ENCODE assay signal across 23 mouse cellular contexts in genomic region chr4:139005214-139005613, GRCm38 (mm10). TPM values are rescaled to one million over a fixed set of nuclear protein-coding genes. Genes with fewer than 3 reads are reported as not detected.
DNase-seq lines count a peak whose midpoint lies in the region; ATAC-seq lines count a peak whose summit lies in the region.
"Had no signal": no experiment of that assay in that cellular context is flagged by ENCODE, and none has a peak within 500 bp of the region (broad histone marks: within the 10 kb centered on the region; RNA-seq: fewer than 3 reads in every experiment).

No protein-coding gene starts in this region.

- peak overlapping the region; percentile 48; the same call in 1 of the 2 replicates for H3K27ac ChIP-seq in hindbrain, embryonic 13.5 days
- H3K27ac ChIP-seq in hindbrain, embryonic 14.5 days, result no peak overlapping the region
- peak overlapping the region; percentile 18; the same call in 1 of the 2 replicates for H3K27ac ChIP-seq in neural tube, embryonic 13.5 days (replicated peaks)
- no peak overlapping the region for H3K27ac ChIP-seq in neural tube, embryonic 14.5 days (ENCODE audit: low read depth, low read length)
- H3K27ac ChIP-seq in forebrain, embryonic 11.5 days (ENCODE audit: low read depth, low read length), result no peak overlapping the region
- H3K27ac ChIP-seq: embryonic facial prominence, embryonic 15.5 days; forebrain, embryonic 10.5 days; forebrain, embryonic 15.5 days; heart, embryonic 10.5 days had no signal

- ATAC-seq in hindbrain, embryonic 13.5 days (ENCODE audit: low FRiP score), result 0 out of 2 replicates have a peak, but pooled peaks have one; percentile 27
- ATAC-seq in hindbrain, embryonic 14.5 days (ENCODE audit: low FRiP score), result no peak
- ATAC-seq in neural tube, embryonic 13.5 days (ENCODE audit: low read depth), result 0 out of 2 replicates have a peak, but pooled peaks have one; percentile 32
- ATAC-seq in neural tube, embryonic 14.5 days (ENCODE audit: low read depth), result peak; percentile 58; the same call in 1 of the 2 replicates
- no peak for ATAC-seq in forebrain, embryonic 11.5 days (replicated peaks; ENCODE audit: low FRiP score)
- ATAC-seq: forebrain, embryonic 15.5 days; inflammation-experienced regulatory T-cells, adult 6 months; intestine, postnatal 0 days had no signal

- H3K9ac ChIP-seq in hindbrain, embryonic 13.5 days, result no peak overlapping the region
- no peak overlapping the region for H3K9ac ChIP-seq in hindbrain, embryonic 14.5 days
- no peak overlapping the region for H3K9ac ChIP-seq in neural tube, embryonic 13.5 days
- no peak overlapping the region for H3K9ac ChIP-seq in neural tube, embryonic 14.5 days (replicated peaks; ENCODE audit: low read depth, low read length)
- H3K9ac ChIP-seq in forebrain, embryonic 11.5 days (ENCODE audit: low read length), result no peak overlapping the region
- H3K9ac ChIP-seq: embryonic facial prominence, embryonic 15.5 days; forebrain, embryonic 15.5 days had no signal

- no peak for DNase-seq in hindbrain, embryonic 14.5 days (ENCODE audit: low spot score)
- DNase-seq in neural tube, embryonic 10.5 days (ENCODE audit: extremely low spot score, low spot score), result no peak
- DNase-seq in forebrain, embryonic 11.5 days (ENCODE audit: low spot score), result no peak
- DNase-seq in spleen, postnatal 14 days (ENCODE audit: low spot score in 2 of 2), result no peak
- DNase-seq: adrenal gland, postnatal 10 days; cerebellum, adult 11-12 months; cerebellum, adult 9-11 months; cerebellum, postnatal 36 days; gastrocnemius, postnatal 10 days; heart, adult 18-20 months; heart, postnatal 10 days; heart, postnatal 4 days had no signal

- H3K4me2 ChIP-seq in hindbrain, embryonic 13.5 days, result no peak overlapping the region
- H3K4me2 ChIP-seq in hindbrain, embryonic 14.5 days (replicated peaks), result no peak overlapping the region
- no peak overlapping the region for H3K4me2 ChIP-seq in neural tube, embryonic 13.5 days
- H3K4me2 ChIP-seq in neural tube, embryonic 14.5 days (ENCODE audit: low read depth, low read length), result no peak overlapping the region
- H3K4me2 ChIP-seq in forebrain, embryonic 11.5 days (ENCODE audit: low read depth, low read length, severe bottlenecking), result no peak overlapping the region
- H3K4me2 ChIP-seq: embryonic facial prominence, embryonic 15.5 days; forebrain, embryonic 15.5 days had no signal

- peaks cover 25% of the 10 kb centered on the region for H3K4me1 ChIP-seq in hindbrain, embryonic 13.5 days (replicated peaks)
- peaks cover 8% of the 10 kb centered on the region for H3K4me1 ChIP-seq in hindbrain, embryonic 14.5 days (replicated peaks; ENCODE audit: control insufficient read depth, insufficient read depth, low read length)
- H3K4me1 ChIP-seq in neural tube, embryonic 13.5 days (replicated peaks), result peaks cover 15% of the 10 kb centered on the region
- 0 out of 2 replicates have a peak, but pooled peaks cover 7% of the 10 kb centered on the region for H3K4me1 ChIP-seq in neural tube, embryonic 14.5 days (ENCODE audit: control insufficient read depth, insufficient read depth, low read length)
- H3K4me1 ChIP-seq in forebrain, embryonic 11.5 days (replicated peaks; ENCODE audit: control insufficient read depth, insufficient read depth, low read length), result no peaks in the 10 kb centered on the region
- H3K4me1 ChIP-seq: embryonic facial prominence, embryonic 15.5 days; forebrain, embryonic 15.5 days had no signal

- WGBS in hindbrain, embryonic 13.5 days, result 62% methylated on average over 5 of the region's 6 CpGs
- 36% methylated on average over 6 of the region's 6 CpGs for WGBS in hindbrain, embryonic 14.5 days
- WGBS in neural tube, embryonic 13.5 days, result 52% methylated on average over 6 of the region's 6 CpGs
- 30% methylated on average over 6 of the region's 6 CpGs for WGBS in neural tube, embryonic 14.5 days
- WGBS in forebrain, embryonic 11.5 days, result 81% methylated on average over 5 of the region's 6 CpGs

- H3K9me3 ChIP-seq in hindbrain, embryonic 13.5 days, result no peaks in the 10 kb centered on the region
- no peaks in the 10 kb centered on the region for H3K9me3 ChIP-seq in hindbrain, embryonic 14.5 days (ENCODE audit: control insufficient read depth, low read length)
- no peaks in the 10 kb centered on the region for H3K9me3 ChIP-seq in neural tube, embryonic 13.5 days
- H3K9me3 ChIP-seq in neural tube, embryonic 14.5 days (ENCODE audit: control insufficient read depth, low read length), result no peaks in the 10 kb centered on the region
- H3K9me3 ChIP-seq in forebrain, embryonic 11.5 days (ENCODE audit: control insufficient read depth, low read length), result no peaks in the 10 kb centered on the region
- H3K9me3 ChIP-seq: embryonic facial prominence, embryonic 15.5 days; forebrain, embryonic 10.5 days; forebrain, embryonic 15.5 days; heart, embryonic 10.5 days had no signal

- H3K36me3 ChIP-seq in hindbrain, embryonic 13.5 days, result no peaks in the 10 kb centered on the region
- no peaks in the 10 kb centered on the region for H3K36me3 ChIP-seq in hindbrain, embryonic 14.5 days (replicated peaks; ENCODE audit: control insufficient read depth, insufficient read depth)
- no peaks in the 10 kb centered on the region for H3K36me3 ChIP-seq in neural tube, embryonic 13.5 days
- no peaks in the 10 kb centered on the region for H3K36me3 ChIP-seq in neural tube, embryonic 14.5 days (ENCODE audit: control insufficient read depth, insufficient read depth, low read length)
- H3K36me3 ChIP-seq in forebrain, embryonic 11.5 days (ENCODE audit: control insufficient read depth, insufficient read depth, low read length), result no peaks in the 10 kb centered on the region
- H3K36me3 ChIP-seq: embryonic facial prominence, embryonic 15.5 days; forebrain, embryonic 10.5 days; forebrain, embryonic 15.5 days; heart, embryonic 10.5 days had no signal

- H3K27me3 ChIP-seq in hindbrain, embryonic 13.5 days, result peaks cover 5% of the 10 kb centered on the region; the same call in 1 of the 2 replicates
- H3K27me3 ChIP-seq in hindbrain, embryonic 14.5 days (ENCODE audit: control insufficient read depth, insufficient read depth, low read length), result no peaks in the 10 kb centered on the region
- no peaks in the 10 kb centered on the region for H3K27me3 ChIP-seq in neural tube, embryonic 13.5 days
- H3K27me3 ChIP-seq in neural tube, embryonic 14.5 days (ENCODE audit: control insufficient read depth, insufficient read depth, low read length), result no peaks in the 10 kb centered on the region
- H3K27me3 ChIP-seq in forebrain, embryonic 11.5 days (ENCODE audit: control insufficient read depth, insufficient read depth, low read length), result no peaks in the 10 kb centered on the region
- H3K27me3 ChIP-seq: embryonic facial prominence, embryonic 15.5 days; forebrain, embryonic 15.5 days had no signal

- H3K4me3 ChIP-seq in hindbrain, embryonic 13.5 days, result no peak overlapping the region
- no peak overlapping the region for H3K4me3 ChIP-seq in hindbrain, embryonic 14.5 days (replicated peaks; ENCODE audit: low read length)
- no peak overlapping the region for H3K4me3 ChIP-seq in neural tube, embryonic 13.5 days
- H3K4me3 ChIP-seq in neural tube, embryonic 14.5 days (ENCODE audit: low read depth, low read length), result no peak overlapping the region
- no peak overlapping the region for H3K4me3 ChIP-seq in forebrain, embryonic 11.5 days (ENCODE audit: low read depth, low read length)
- H3K4me3 ChIP-seq: embryonic facial prominence, embryonic 15.5 days; erythroblast, embryonic 14.5 days; forebrain, embryonic 10.5 days; forebrain, embryonic 15.5 days; heart, embryonic 10.5 days had no signal

RNA-seq across cellular contexts. Expression of gene Tmco4, which starts 32.5 kb away (rescaled TPM):
- 0.89 and 1.3 TPM in 2 replicates for polyA plus RNA-seq in hindbrain, embryonic 13.5 days (2015; fragmentation: Nextera tagmentation; extraction: Ambion mirVana)
- polyA plus RNA-seq in hindbrain, embryonic 14.5 days (2014; fragmentation: Nextera tagmentation; extraction: Ambion mirVana), result 0.63 and 1.3 TPM in 2 replicates
- polyA plus RNA-seq in neural tube, embryonic 13.5 days (2015; fragmentation: Nextera tagmentation; extraction: Ambion mirVana), result 0.80 and 1.2 TPM in 2 replicates
- polyA plus RNA-seq in neural tube, embryonic 14.5 days (2014; fragmentation: Nextera tagmentation; extraction: Ambion mirVana), result 1.1 TPM in 2 replicates
- 0.77 and 0.96 TPM in 2 replicates for polyA plus RNA-seq in forebrain, embryonic 11.5 days (2014; fragmentation: Nextera tagmentation; extraction: Ambion mirVana)

RNA-seq across cellular contexts. Expression of gene Rnf186, which starts 38.3 kb away (rescaled TPM):
- polyA plus RNA-seq in hindbrain, embryonic 13.5 days (2015; fragmentation: Nextera tagmentation; extraction: Ambion mirVana), result not detected in 2 replicates
- not detected in 2 replicates for polyA plus RNA-seq in hindbrain, embryonic 14.5 days (2014; fragmentation: Nextera tagmentation; extraction: Ambion mirVana)
- not detected in 2 replicates for polyA plus RNA-seq in neural tube, embryonic 13.5 days (2015; fragmentation: Nextera tagmentation; extraction: Ambion mirVana)
- not detected in 2 replicates for polyA plus RNA-seq in neural tube, embryonic 14.5 days (2014; fragmentation: Nextera tagmentation; extraction: Ambion mirVana)
- not detected in 2 replicates for polyA plus RNA-seq in forebrain, embryonic 11.5 days (2014; fragmentation: Nextera tagmentation; extraction: Ambion mirVana)
- polyA plus RNA-seq: erythroblast, embryonic 14.5 days; forebrain, embryonic 10.5 days; forebrain, embryonic 15.5 days; heart, embryonic 14.5 days; inflammation-experienced regulatory T-cells, adult 6 months had no signal

Comparison
In these comparisons a context has a peak if more than half of its experiments do, and no peak if none do; other contexts are left out.
1. ATAC-seq: peak in hindbrain, embryonic 13.5 days (single experiment), neural tube, embryonic 13.5 days (single experiment) and neural tube, embryonic 14.5 days (single experiment); none in hindbrain, embryonic 14.5 days (single experiment) and forebrain, embryonic 11.5 days (single experiment).
2. H3K27ac ChIP-seq: peak in hindbrain, embryonic 13.5 days (single experiment) and neural tube, embryonic 13.5 days (single experiment); none in hindbrain, embryonic 14.5 days (single experiment), neural tube, embryonic 14.5 days (single experiment) and forebrain, embryonic 11.5 days (single experiment).